Comparison of ENCODE assay signal across 9 mouse cellular contexts in the genomic region with DNA sequence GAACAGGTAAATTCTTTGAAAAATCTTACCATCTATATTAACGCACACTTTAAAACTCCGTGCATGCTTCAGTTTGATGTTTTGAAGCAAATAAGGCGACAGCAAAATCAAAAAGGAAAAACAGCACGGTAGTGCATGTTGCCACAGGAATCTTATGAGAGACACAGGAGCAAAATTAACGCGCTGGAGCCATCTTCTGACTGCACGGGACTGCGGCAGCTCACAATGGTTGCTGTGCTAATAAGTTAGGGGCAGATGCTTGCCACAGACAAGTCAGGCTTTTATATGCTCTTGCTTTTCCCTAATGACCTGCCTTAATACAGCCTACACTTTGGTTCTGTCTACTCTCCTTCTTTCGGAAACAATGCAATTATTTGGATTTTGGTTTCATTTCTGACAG.
DNase-seq lines count a peak whose midpoint lies in the region; ATAC-seq and TF ChIP-seq lines count a peak whose summit lies in the region.
"Had no signal": no experiment of that assay in that cellular context is flagged by ENCODE, and none has a peak within 500 bp of the region (broad histone marks: within the 10 kb centered on the region; RNA-seq: fewer than 3 reads in every experiment).

No protein-coding gene starts in this region.

- no peak overlapping the region for H3K9ac ChIP-seq in CH12.LX (ENCODE audit: insufficient read depth, low read depth)
- 0 out of 2 replicates have a peak overlapping the region, but pooled peaks have one; percentile 19 for H3K9ac ChIP-seq in forebrain, postnatal 0 days
- H3K9ac ChIP-seq: embryonic facial prominence, embryonic 12.5 days had no signal

- in situ Hi-C loops in CH12.LX (cut with MboI; ENCODE audit: low pct_ligation_motif_present, low pct_unique_long_range_greater_than_20kb, low sequenced_read_pairs): no loop called here

- WGBS in cerebellum, adult 2 months: 59% methylated on average over 9 of the region's 9 CpGs
- 22% methylated on average over 9 of the region's 9 CpGs for WGBS in forebrain, postnatal 0 days

- no peak overlapping the region for H3K4me2 ChIP-seq in CH12.LX (ENCODE audit: insufficient read depth, low read depth, poor library complexity, severe bottlenecking)
- H3K4me2 ChIP-seq in forebrain, postnatal 0 days (ENCODE audit: low read depth): 0 out of 2 replicates have a peak overlapping the region, but pooled peaks have one; percentile 19
- H3K4me2 ChIP-seq: embryonic facial prominence, embryonic 12.5 days had no signal

- no peak for TF ChIP-seq POLR2A in cerebellum, adult 2 months (IDR thresholded peaks at IDR 0.05; ENCODE audit: borderline replicate concordance, insufficient read depth, low read length)
- TF ChIP-seq POLR2A in CH12.LX (IDR thresholded peaks at IDR 0.05; ENCODE audit: low read depth, low read length): no peak

- no peak overlapping the region for H3K4me3 ChIP-seq in cerebellum, adult 2 months (replicated peaks; ENCODE audit: insufficient read depth, low read depth, low read length)
- no peak overlapping the region for H3K4me3 ChIP-seq in CH12.LX (replicated peaks in 1 of 3; ENCODE audit: low read depth in 2 of 3, low read length in 2 of 3, poor library complexity in 1 of 3)
- H3K4me3 ChIP-seq in forebrain, postnatal 0 days (ENCODE audit: low read depth, low read length): no peak overlapping the region
- H3K4me3 ChIP-seq: embryonic facial prominence, embryonic 12.5 days had no signal

- no peaks in the 10 kb centered on the region for H3K9me3 ChIP-seq in CH12.LX (replicated peaks; ENCODE audit: low read length)
- no peaks in the 10 kb centered on the region for H3K9me3 ChIP-seq in forebrain, postnatal 0 days (ENCODE audit: low read length)
- H3K9me3 ChIP-seq: embryonic facial prominence, embryonic 12.5 days had no signal

- H3K79me2 ChIP-seq in CH12.LX (replicated peaks; ENCODE audit: control insufficient read depth, extremely low read depth, insufficient read depth, poor library complexity, severe bottlenecking): no peaks in the 10 kb centered on the region

- dilution Hi-C loops in CH12.LX (cut with MboI; ENCODE audit: extremely low pct_ligation_motif_present, extremely low pct_unique_long_range_greater_than_20kb, low sequenced_read_pairs): no loop called here

- no peaks in the 10 kb centered on the region for H3K27me3 ChIP-seq in cerebellum, adult 2 months (ENCODE audit: control insufficient read depth, insufficient read depth, low read length)
- no peaks in the 10 kb centered on the region for H3K27me3 ChIP-seq in CH12.LX (replicated peaks)
- no peaks in the 10 kb centered on the region for H3K27me3 ChIP-seq in forebrain, postnatal 0 days (ENCODE audit: insufficient read depth, low read length)
- H3K27me3 ChIP-seq: embryonic facial prominence, embryonic 12.5 days had no signal

- peak; percentile 92 for ATAC-seq in forebrain, postnatal 0 days
- no peak for ATAC-seq in CD4-positive, CD25-positive, alpha-beta regulatory T cell, adult 4 months

- TF ChIP-seq EP300 in CH12.LX (IDR thresholded peaks at IDR 0.05; ENCODE audit: low read length): no peak

- H3K27ac ChIP-seq in cerebellum, adult 2 months (ENCODE audit: insufficient read depth, low read length): no peak overlapping the region
- H3K27ac ChIP-seq in CH12.LX (ENCODE audit: insufficient read depth, low read depth): no peak overlapping the region
- no peak overlapping the region for H3K27ac ChIP-seq in forebrain, postnatal 0 days (ENCODE audit: low read depth, low read length)
- H3K27ac ChIP-seq: embryonic facial prominence, embryonic 12.5 days had no signal

- peak; percentile 5 to 7 for DNase-seq in cerebellum, adult 2 months
- DNase-seq in cerebellum, adult 9-11 months: no peak
- DNase-seq in CH12.LX (ENCODE audit: extremely low read depth): peak; percentile 0
- peak; percentile 81 for DNase-seq in forebrain, postnatal 0 days
- peak; percentile 49 to 51 for DNase-seq in layer of hippocampus, postnatal 14 days (ENCODE audit: low spot score in 2 of 2)
- peak; percentile 42 for DNase-seq in right cerebral cortex, postnatal 25 days
- DNase-seq in thymus, postnatal 10 days (ENCODE audit: low spot score in 2 of 2): no peak

- TF ChIP-seq RAD21 in CH12.LX (IDR thresholded peaks at IDR 0.05; ENCODE audit: low read depth, low read length): peak; percentile 15

- TF ChIP-seq CTCF in cerebellum, adult 2 months (IDR thresholded peaks at IDR 0.05; ENCODE audit: borderline replicate concordance, insufficient read depth, low read depth, low read length): peak; percentile 20; the same call in 1 of the 2 replicates
- TF ChIP-seq CTCF in CH12.LX (conservative IDR thresholded peaks at IDR 0.05 in 1 of 2, IDR thresholded peaks at IDR 0.05 in 1 of 2; ENCODE audit: low read depth in 2 of 2, low read length in 2 of 2): no peak
- TF ChIP-seq CTCF in forebrain, postnatal 0 days (IDR thresholded peaks at IDR 0.05; ENCODE audit: low read depth): peak; percentile 64

- no peaks in the 10 kb centered on the region for H3K36me3 ChIP-seq in CH12.LX (replicated peaks in 1 of 2; ENCODE audit: control insufficient read depth in 1 of 2, insufficient read depth in 1 of 2, low read length in 1 of 2)
- H3K36me3 ChIP-seq in forebrain, postnatal 0 days (ENCODE audit: insufficient read depth): no peaks in the 10 kb centered on the region
- H3K36me3 ChIP-seq: embryonic facial prominence, embryonic 12.5 days had no signal

- no peaks in the 10 kb centered on the region for H3K4me1 ChIP-seq in cerebellum, adult 2 months (ENCODE audit: control insufficient read depth, insufficient read depth, low read length)
- H3K4me1 ChIP-seq in CH12.LX (ENCODE audit: control insufficient read depth in 1 of 2, insufficient read depth in 2 of 2): no peaks in the 10 kb centered on the region
- no peaks in the 10 kb centered on the region for H3K4me1 ChIP-seq in forebrain, postnatal 0 days (ENCODE audit: insufficient read depth)

TF ChIP-seq in CH12.LX, 34 proteins besides CTCF, POLR2A, EP300 and RAD21:
- TF ChIP-seq TBP (conservative IDR thresholded peaks at IDR 0.05; ENCODE audit: low read depth, low read length) (no peak), USF2 (conservative IDR thresholded peaks at IDR 0.05; ENCODE audit: low read depth, low read length) (no peak), SMC3 (IDR thresholded peaks at IDR 0.05; ENCODE audit: low read depth, low read length) (no peak), MYC (IDR thresholded peaks at IDR 0.05; ENCODE audit: low read depth, low read length) (no peak), GABPA (IDR thresholded peaks at IDR 0.05; ENCODE audit: insufficient replicate concordance, low read depth, low read length) (no peak), MAFK (IDR thresholded peaks at IDR 0.05; ENCODE audit: insufficient replicate concordance, low read length) (no peak), CHD1 (IDR thresholded peaks at IDR 0.05; ENCODE audit: low read depth, low read length) (no peak), ETS1 (conservative IDR thresholded peaks at IDR 0.05; ENCODE audit: low read depth, low read length) (no peak), NELFE (IDR thresholded peaks at IDR 0.05; ENCODE audit: low read depth, low read length) (no peak), ELF1 (IDR thresholded peaks at IDR 0.05; ENCODE audit: low read depth, low read length) (no peak), IRF4 (IDR thresholded peaks at IDR 0.05; ENCODE audit: low read depth, low read length) (no peak)

Comparison
In these comparisons a context has a peak if more than half of its experiments do, and no peak if none do; other contexts are left out.
1. DNase-seq: peak in cerebellum, adult 2 months (2 of 2), CH12.LX (single experiment), forebrain, postnatal 0 days (single experiment), layer of hippocampus, postnatal 14 days (2 of 2) and right cerebral cortex, postnatal 25 days (single experiment); none in cerebellum, adult 9-11 months (single experiment) and thymus, postnatal 10 days (0 of 2).
2. CTCF ChIP-seq: peak in cerebellum, adult 2 months (single experiment) and forebrain, postnatal 0 days (single experiment); none in CH12.LX (0 of 2).